Mouse (Mus musculus): ENCODE data around the gene Ccdc136. TPM values are rescaled to one million over a fixed set of nuclear protein-coding genes. Genes with fewer than 3 reads are reported as not detected.
"Not testable (repeated sequence)": the region's sequence is repeated elsewhere in the genome, so short reads cannot be mapped to it uniquely, and the experiment has no call there.

The Ccdc136 gene
- total RNA-seq, 1 experiment from 2014 or later = not detected

- not testable (repeated sequence) for ATAC-seq (ENCODE audit: extremely low read depth, insufficient number of reproducible peaks, low FRiP score, poor library complexity, severe bottlenecking)
These were observed 5.6 kb upstream of the Ccdc136 start for GRCm38 (mm10) chr6:29390500-29390899.

GRCm38 (mm10) chr6:29391241-29391640 is 4.9 kb upstream of the Ccdc136 start:
- ATAC-seq (ENCODE audit: extremely low read depth, insufficient number of reproducible peaks, low FRiP score, poor library complexity, severe bottlenecking) = not testable (repeated sequence)

- ATAC-seq (ENCODE audit: extremely low read depth, insufficient number of reproducible peaks, low FRiP score, poor library complexity, severe bottlenecking) = no peak
These were observed 4.3 kb upstream of the Ccdc136 start for GRCm38 (mm10) chr6:29391802-29392201.

- ATAC-seq (ENCODE audit: extremely low read depth, insufficient number of reproducible peaks, low FRiP score, poor library complexity, severe bottlenecking) = no peak
These were observed 1.8 kb upstream of the Ccdc136 start for GRCm38 (mm10) chr6:29394286-29394685.

GRCm38 (mm10) chr6:29396714-29397540 is 818 bp downstream of the Ccdc136 start:
- ATAC-seq (ENCODE audit: extremely low read depth, insufficient number of reproducible peaks, low FRiP score, poor library complexity, severe bottlenecking) = no peak

GRCm38 (mm10) chr6:29397575-29397974 is 1.5 kb downstream of the Ccdc136 start:
- no peak for ATAC-seq (ENCODE audit: extremely low read depth, insufficient number of reproducible peaks, low FRiP score, poor library complexity, severe bottlenecking)

- ATAC-seq (ENCODE audit: extremely low read depth, insufficient number of reproducible peaks, low FRiP score, poor library complexity, severe bottlenecking) = no peak
These were observed 3.7 kb downstream of the Ccdc136 start for GRCm38 (mm10) chr6:29399851-29400250.

- ATAC-seq (ENCODE audit: extremely low read depth, insufficient number of reproducible peaks, low FRiP score, poor library complexity, severe bottlenecking) = no peak
These were observed 6.7 kb downstream of the Ccdc136 start for GRCm38 (mm10) chr6:29402693-29403342.

GRCm38 (mm10) chr6:29406412-29406811 is 10.3 kb downstream of the Ccdc136 start:
- ATAC-seq (ENCODE audit: extremely low read depth, insufficient number of reproducible peaks, low FRiP score, poor library complexity, severe bottlenecking) = no peak

GRCm38 (mm10) chr6:29415446-29415845 is 19.3 kb downstream of the Ccdc136 start:
- ATAC-seq (ENCODE audit: extremely low read depth, insufficient number of reproducible peaks, low FRiP score, poor library complexity, severe bottlenecking) = no peak

- ATAC-seq (ENCODE audit: extremely low read depth, insufficient number of reproducible peaks, low FRiP score, poor library complexity, severe bottlenecking) = no peak
These were observed 24.5 kb downstream of the Ccdc136 start for GRCm38 (mm10) chr6:29420596-29420995.

GRCm38 (mm10) chr6:29425118-29425517 is 29.0 kb downstream of the Ccdc136 start:
- ATAC-seq (ENCODE audit: extremely low read depth, insufficient number of reproducible peaks, low FRiP score, poor library complexity, severe bottlenecking) = no peak

- ATAC-seq (ENCODE audit: extremely low read depth, insufficient number of reproducible peaks, low FRiP score, poor library complexity, severe bottlenecking) = no peak
These were observed 30.2 kb downstream of the Ccdc136 start for GRCm38 (mm10) chr6:29426331-29426730.

GRCm38 (mm10) chr6:29428171-29428570 is 32.1 kb downstream of the Ccdc136 start:
- no peak for ATAC-seq (ENCODE audit: extremely low read depth, insufficient number of reproducible peaks, low FRiP score, poor library complexity, severe bottlenecking)

- no peak for ATAC-seq (ENCODE audit: extremely low read depth, insufficient number of reproducible peaks, low FRiP score, poor library complexity, severe bottlenecking)
These were observed 34.7 kb downstream of the Ccdc136 start for GRCm38 (mm10) chr6:29430681-29431420.

- no peak for ATAC-seq (ENCODE audit: extremely low read depth, insufficient number of reproducible peaks, low FRiP score, poor library complexity, severe bottlenecking)
These were observed 35.4 kb downstream of the Ccdc136 start for GRCm38 (mm10) chr6:29431473-29431872.

- no peak for ATAC-seq (ENCODE audit: extremely low read depth, insufficient number of reproducible peaks, low FRiP score, poor library complexity, severe bottlenecking)
These were observed 36.0 kb downstream of the Ccdc136 start for GRCm38 (mm10) chr6:29432156-29432555.

GRCm38 (mm10) chr6:29432676-29433037 is 36.5 kb downstream of the Ccdc136 start:
- ATAC-seq (ENCODE audit: extremely low read depth, insufficient number of reproducible peaks, low FRiP score, poor library complexity, severe bottlenecking) = no peak

- no peak for ATAC-seq (ENCODE audit: extremely low read depth, insufficient number of reproducible peaks, low FRiP score, poor library complexity, severe bottlenecking)
These were observed 37.1 kb downstream of the Ccdc136 start, which contains the start of gene Flnc for GRCm38 (mm10) chr6:29433038-29433803. TSS of gene Flnc (plus strand) at chr6:29433256.
